Mouse (Mus musculus): ENCODE data around the gene Taok2. TPM values are rescaled to one million over a fixed set of nuclear protein-coding genes. Genes with fewer than 3 reads are reported as not detected.

The Taok2 gene
- polyA plus RNA-seq, 1 experiment: 108 TPM

GRCm38 (mm10) chr7:126845516-126845915, 39.0 kb downstream of the Taok2 start:
- DNase-seq: no peak
- 66% methylated on average over 2 of the region's 2 CpGs for WGBS
- Histone ChIP-seq H3K4me1 (ENCODE audit: control insufficient read depth, insufficient read depth, low read length) (peaks cover 4% of the 10 kb centered on the region; the same call in 1 of the 2 replicates), H3K27me3 (ENCODE audit: control insufficient read depth, insufficient read depth, low read length) (no peaks in the 10 kb centered on the region), H3K27ac (ENCODE audit: insufficient read depth, low read length) (no peak overlapping the region), H3K4me3 (replicated peaks; ENCODE audit: insufficient read depth, low read depth, low read length) (no peak overlapping the region)
- no peak for TF ChIP-seq POLR2A (IDR thresholded peaks at IDR 0.05; ENCODE audit: borderline replicate concordance, insufficient read depth, low read length)
- no peak for TF ChIP-seq CTCF (IDR thresholded peaks at IDR 0.05; ENCODE audit: borderline replicate concordance, insufficient read depth, low read depth, low read length)

GRCm38 (mm10) chr7:126843276-126843675, 41.2 kb downstream of the Taok2 start:
- Histone ChIP-seq H3K27me3 (ENCODE audit: control insufficient read depth, insufficient read depth, low read length) (no peaks in the 10 kb centered on the region), H3K4me3 (replicated peaks; ENCODE audit: insufficient read depth, low read depth, low read length) (no peak overlapping the region), H3K27ac (ENCODE audit: insufficient read depth, low read length) (no peak overlapping the region), H3K4me1 (ENCODE audit: control insufficient read depth, insufficient read depth, low read length) (peaks cover 4% of the 10 kb centered on the region; the same call in 1 of the 2 replicates)
- no peak for TF ChIP-seq CTCF (IDR thresholded peaks at IDR 0.05; ENCODE audit: borderline replicate concordance, insufficient read depth, low read depth, low read length)
- DNase-seq: no peak
- 72% methylated on average over 9 of the region's 9 CpGs for WGBS

GRCm38 (mm10) chr7:126833294-126833693, 51.2 kb downstream of the Taok2 start:
- Histone ChIP-seq H3K4me3 (replicated peaks; ENCODE audit: insufficient read depth, low read depth, low read length) (no peak overlapping the region), H3K27ac (ENCODE audit: insufficient read depth, low read length) (no peak overlapping the region), H3K27me3 (ENCODE audit: control insufficient read depth, insufficient read depth, low read length) (no peaks in the 10 kb centered on the region), H3K4me1 (ENCODE audit: control insufficient read depth, insufficient read depth, low read length) (0 out of 2 replicates have a peak, but pooled peaks cover 5% of the 10 kb centered on the region)
- no peak for DNase-seq
- 79% methylated on average over 1 of the region's 1 CpGs for WGBS
- TF ChIP-seq POLR2A (IDR thresholded peaks at IDR 0.05; ENCODE audit: borderline replicate concordance, insufficient read depth, low read length) (no peak), CTCF (IDR thresholded peaks at IDR 0.05; ENCODE audit: borderline replicate concordance, insufficient read depth, low read depth, low read length) (no peak)

GRCm38 (mm10) chr7:126832036-126832598, 52.4 kb downstream of the Taok2 start:
- Histone ChIP-seq H3K27ac (ENCODE audit: insufficient read depth, low read length) (no peak overlapping the region), H3K4me1 (ENCODE audit: control insufficient read depth, insufficient read depth, low read length) (peaks cover 11% of the 10 kb centered on the region; the same call in 1 of the 2 replicates), H3K4me3 (replicated peaks; ENCODE audit: insufficient read depth, low read depth, low read length) (peak overlapping the region; percentile 49), H3K27me3 (ENCODE audit: control insufficient read depth, insufficient read depth, low read length) (no peaks in the 10 kb centered on the region)
- TF ChIP-seq POLR2A (IDR thresholded peaks at IDR 0.05; ENCODE audit: borderline replicate concordance, insufficient read depth, low read length): no peak
- TF ChIP-seq CTCF (IDR thresholded peaks at IDR 0.05; ENCODE audit: borderline replicate concordance, insufficient read depth, low read depth, low read length): peak; percentile 95
- peak; percentile 83 to 86 for DNase-seq
- WGBS: 2% methylated on average over 21 of the region's 21 CpGs

- peak within 1 kb of the TSS; percentile 49 for H3K4me3 ChIP-seq (replicated peaks; ENCODE audit: insufficient read depth, low read depth, low read length)
- WGBS: 55% methylated on average over 5 of the region's 5 CpGs
- no peak within 1 kb of the TSS for H3K27ac ChIP-seq (ENCODE audit: insufficient read depth, low read length)
These were observed 53.0 kb downstream of the Taok2 start, which contains the start of gene 4930451I11Rik for GRCm38 (mm10) chr7:126831539-126831938. Gene 4930451I11Rik, minus strand, starts transcription at chr7:126831639.

GRCm38 (mm10) chr7:126825952-126826351, 58.6 kb downstream of the Taok2 start:
- no peaks in the 10 kb centered on the region for H3K27me3 ChIP-seq (ENCODE audit: control insufficient read depth, insufficient read depth, low read length)
- peaks cover 35% of the 10 kb centered on the region for H3K4me1 ChIP-seq (ENCODE audit: control insufficient read depth, insufficient read depth, low read length)
- peak overlapping the region; percentile 32; the same call in 1 of the 2 replicates for H3K27ac ChIP-seq (ENCODE audit: insufficient read depth, low read length)
- TF ChIP-seq POLR2A (IDR thresholded peaks at IDR 0.05; ENCODE audit: borderline replicate concordance, insufficient read depth, low read length) (no peak), CTCF (IDR thresholded peaks at IDR 0.05; ENCODE audit: borderline replicate concordance, insufficient read depth, low read depth, low read length) (no peak)
- WGBS: 47% methylated on average over 5 of the region's 5 CpGs
- DNase-seq: no peak
- peak overlapping the region; percentile 8 for H3K4me3 ChIP-seq (replicated peaks; ENCODE audit: insufficient read depth, low read depth, low read length)

More at GRCm38 (mm10) chr7:126831539-126831938, 53.0 kb downstream of the Taok2 start, which contains the start of gene 4930451I11Rik:
- peaks cover 12% of the 10 kb centered on the region; the same call in 1 of the 2 replicates for H3K4me1 ChIP-seq (ENCODE audit: control insufficient read depth, insufficient read depth, low read length)
- no peak for DNase-seq
- TF ChIP-seq POLR2A (IDR thresholded peaks at IDR 0.05; ENCODE audit: borderline replicate concordance, insufficient read depth, low read length): no peak
- no peak for TF ChIP-seq CTCF (IDR thresholded peaks at IDR 0.05; ENCODE audit: borderline replicate concordance, insufficient read depth, low read depth, low read length)
- no peaks in the 10 kb centered on the region for H3K27me3 ChIP-seq (ENCODE audit: control insufficient read depth, insufficient read depth, low read length)

- H3K4me1 ChIP-seq (ENCODE audit: control insufficient read depth, insufficient read depth, low read length): peaks cover 35% of the 10 kb centered on the region
- peak overlapping the region; percentile 41 for H3K4me3 ChIP-seq (replicated peaks; ENCODE audit: insufficient read depth, low read depth, low read length)
- DNase-seq: no peak
- WGBS: 6% methylated on average over 8 of the region's 8 CpGs
- no peak for TF ChIP-seq POLR2A (IDR thresholded peaks at IDR 0.05; ENCODE audit: borderline replicate concordance, insufficient read depth, low read length)
- TF ChIP-seq CTCF (IDR thresholded peaks at IDR 0.05; ENCODE audit: borderline replicate concordance, insufficient read depth, low read depth, low read length): no peak
- no peaks in the 10 kb centered on the region for H3K27me3 ChIP-seq (ENCODE audit: control insufficient read depth, insufficient read depth, low read length)
- H3K27ac ChIP-seq (ENCODE audit: insufficient read depth, low read length): 0 out of 2 replicates have a peak overlapping the region, but pooled peaks have one; percentile 32
These were observed 59.1 kb downstream of the Taok2 start for GRCm38 (mm10) chr7:126825403-126825802.

- peak overlapping the region; percentile 20 for H3K27ac ChIP-seq (ENCODE audit: insufficient read depth, low read length)
- 3% methylated on average over 10 of the region's 10 CpGs for WGBS
These were observed 60.6 kb downstream of the Taok2 start for GRCm38 (mm10) chr7:126823940-126824339.

More at GRCm38 (mm10) chr7:126823940-126824339, 60.6 kb downstream of the Taok2 start:
- peak overlapping the region; percentile 66 for H3K4me3 ChIP-seq (replicated peaks; ENCODE audit: insufficient read depth, low read depth, low read length)
- peak in 1 of 2 experiments; percentile 62 for DNase-seq
- TF ChIP-seq POLR2A (IDR thresholded peaks at IDR 0.05; ENCODE audit: borderline replicate concordance, insufficient read depth, low read length) (no peak), CTCF (IDR thresholded peaks at IDR 0.05; ENCODE audit: borderline replicate concordance, insufficient read depth, low read depth, low read length) (no peak)
- H3K4me1 ChIP-seq (ENCODE audit: control insufficient read depth, insufficient read depth, low read length): peaks cover 35% of the 10 kb centered on the region
- no peaks in the 10 kb centered on the region for H3K27me3 ChIP-seq (ENCODE audit: control insufficient read depth, insufficient read depth, low read length)

Measured in cerebellum, adult 2 months (tissue).